Comparison of ENCODE assay signal across 9 mouse cellular contexts in the genomic region with DNA sequence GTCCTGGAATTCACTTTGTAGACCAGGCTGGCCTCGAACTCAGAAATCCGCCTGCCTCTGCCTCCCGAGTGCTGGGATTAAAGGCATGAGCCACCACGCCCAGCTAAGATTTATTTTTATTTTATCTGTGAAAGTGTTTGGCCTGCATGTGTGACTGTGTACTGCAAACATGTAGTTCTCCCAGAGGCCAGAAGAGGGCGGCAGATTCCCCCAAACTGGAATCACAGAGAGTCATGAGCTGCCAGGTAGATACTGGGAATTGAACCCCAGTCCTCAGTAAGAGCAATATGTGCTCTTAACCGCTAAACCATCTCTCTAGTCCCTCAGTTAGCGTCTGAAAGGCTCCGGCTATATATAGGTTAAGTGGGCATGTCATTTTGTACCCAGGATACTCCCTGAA. TPM values are rescaled to one million over a fixed set of nuclear protein-coding genes. Genes with fewer than 3 reads are reported as not detected.
A peak's percentile ranks its signal among the peaks of the same experiment; 100 is the strongest.
DNase-seq lines count a peak whose midpoint lies in the region; ATAC-seq and TF ChIP-seq lines count a peak whose summit lies in the region.
"Had no signal": no experiment of that assay in that cellular context is flagged by ENCODE, and none has a peak within 500 bp of the region (broad histone marks: within the 10 kb centered on the region; RNA-seq: fewer than 3 reads in every experiment).

No protein-coding gene starts in this region.

- peak; percentile 59 for DNase-seq in forebrain, embryonic 10.5 days (ENCODE audit: extremely low spot score, low spot score)
- peak; percentile 59 for DNase-seq in midbrain, embryonic 10.5 days (ENCODE audit: low spot score)
- peak; percentile 44 for DNase-seq in c-Kit-positive CD71-negative TER-119-negative erythroid progenitor cells, embryonic 14.5 days (ENCODE audit: low read depth)
- peak; percentile 25 for DNase-seq in midbrain, postnatal 0 days (ENCODE audit: low spot score)

- ATAC-seq in forebrain, embryonic 12.5 days (ENCODE audit: low FRiP score): no peak
- no peak for ATAC-seq in midbrain, embryonic 16.5 days
- ATAC-seq in midbrain, postnatal 0 days (ENCODE audit: low FRiP score): no peak
- ATAC-seq in erythroblast, adult 5-6 weeks (replicated peaks; ENCODE audit: low FRiP score, poor library complexity, severe bottlenecking): no peak
- no peak for ATAC-seq in megakaryocyte, adult 5-6 weeks (ENCODE audit: poor library complexity, severe bottlenecking)

- no peak overlapping the region for H3K9ac ChIP-seq in forebrain, embryonic 12.5 days
- no peak overlapping the region for H3K9ac ChIP-seq in midbrain, embryonic 16.5 days (ENCODE audit: low read depth, low read length)
- no peak overlapping the region for H3K9ac ChIP-seq in midbrain, postnatal 0 days (replicated peaks; ENCODE audit: low read length, poor library complexity, severe bottlenecking)
- H3K9ac ChIP-seq: neural tube, embryonic 13.5 days had no signal

- 48% methylated on average over 8 of the region's 8 CpGs for WGBS in forebrain, embryonic 10.5 days
- 40% methylated on average over 8 of the region's 8 CpGs for WGBS in forebrain, embryonic 12.5 days
- 43% methylated on average over 8 of the region's 8 CpGs for WGBS in midbrain, embryonic 10.5 days
- WGBS in midbrain, embryonic 16.5 days: 42% methylated on average over 8 of the region's 8 CpGs
- WGBS in midbrain, postnatal 0 days: 40% methylated on average over 8 of the region's 8 CpGs

- TF ChIP-seq CTCF in midbrain, postnatal 0 days (IDR thresholded peaks at IDR 0.05): peak; percentile 70

- H3K4me3 ChIP-seq in forebrain, embryonic 10.5 days: no peak overlapping the region
- H3K4me3 ChIP-seq in forebrain, embryonic 12.5 days (replicated peaks): no peak overlapping the region
- no peak overlapping the region for H3K4me3 ChIP-seq in midbrain, embryonic 10.5 days
- no peak overlapping the region for H3K4me3 ChIP-seq in midbrain, embryonic 16.5 days (ENCODE audit: low read depth, low read length)
- no peak overlapping the region for H3K4me3 ChIP-seq in midbrain, postnatal 0 days (ENCODE audit: low read depth, low read length)
- H3K4me3 ChIP-seq: neural tube, embryonic 13.5 days had no signal

- H3K9me3 ChIP-seq in forebrain, embryonic 10.5 days: no peaks in the 10 kb centered on the region
- no peaks in the 10 kb centered on the region for H3K9me3 ChIP-seq in forebrain, embryonic 12.5 days
- no peaks in the 10 kb centered on the region for H3K9me3 ChIP-seq in midbrain, embryonic 10.5 days (replicated peaks)
- no peaks in the 10 kb centered on the region for H3K9me3 ChIP-seq in midbrain, embryonic 16.5 days (replicated peaks; ENCODE audit: control insufficient read depth, low read length, poor library complexity, severe bottlenecking)
- H3K9me3 ChIP-seq in midbrain, postnatal 0 days (ENCODE audit: low read length): no peaks in the 10 kb centered on the region
- H3K9me3 ChIP-seq: neural tube, embryonic 13.5 days had no signal

- no peak overlapping the region for H3K4me2 ChIP-seq in forebrain, embryonic 12.5 days
- H3K4me2 ChIP-seq in midbrain, embryonic 16.5 days (ENCODE audit: low read length): no peak overlapping the region
- no peak overlapping the region for H3K4me2 ChIP-seq in midbrain, postnatal 0 days (ENCODE audit: low read depth, low read length, poor library complexity, severe bottlenecking)
- H3K4me2 ChIP-seq: neural tube, embryonic 13.5 days had no signal

- H3K27ac ChIP-seq in forebrain, embryonic 10.5 days: no peak overlapping the region
- no peak overlapping the region for H3K27ac ChIP-seq in forebrain, embryonic 12.5 days
- H3K27ac ChIP-seq in midbrain, embryonic 10.5 days (replicated peaks): no peak overlapping the region
- H3K27ac ChIP-seq in midbrain, embryonic 16.5 days (ENCODE audit: low read length): no peak overlapping the region
- H3K27ac ChIP-seq in midbrain, postnatal 0 days (ENCODE audit: low read depth, low read length): no peak overlapping the region
- H3K27ac ChIP-seq: neural tube, embryonic 13.5 days had no signal

- peaks cover 34% of the 10 kb centered on the region for H3K27me3 ChIP-seq in forebrain, embryonic 10.5 days (ENCODE audit: poor library complexity, severe bottlenecking)
- peaks cover 7% of the 10 kb centered on the region for H3K27me3 ChIP-seq in forebrain, embryonic 12.5 days
- peaks cover 43% of the 10 kb centered on the region for H3K27me3 ChIP-seq in midbrain, embryonic 10.5 days (ENCODE audit: low read depth, poor library complexity, severe bottlenecking)
- H3K27me3 ChIP-seq in midbrain, embryonic 16.5 days (ENCODE audit: control insufficient read depth, insufficient read depth, low read depth, low read length): no peaks in the 10 kb centered on the region
- H3K27me3 ChIP-seq in midbrain, postnatal 0 days (ENCODE audit: insufficient read depth, low read length): no peaks in the 10 kb centered on the region

- H3K36me3 ChIP-seq in forebrain, embryonic 10.5 days (replicated peaks): no peaks in the 10 kb centered on the region
- H3K36me3 ChIP-seq in forebrain, embryonic 12.5 days (replicated peaks): peaks cover 4% of the 10 kb centered on the region; the same call in 1 of the 2 replicates
- H3K36me3 ChIP-seq in midbrain, embryonic 10.5 days: 0 out of 2 replicates have a peak, but pooled peaks cover 2% of the 10 kb centered on the region
- H3K36me3 ChIP-seq in midbrain, embryonic 16.5 days (ENCODE audit: control insufficient read depth, insufficient read depth, low read length): 0 out of 2 replicates have a peak, but pooled peaks cover 2% of the 10 kb centered on the region
- peaks cover 8% of the 10 kb centered on the region; the same call in 1 of the 2 replicates for H3K36me3 ChIP-seq in midbrain, postnatal 0 days (ENCODE audit: insufficient read depth, low read length)

- H3K4me1 ChIP-seq in forebrain, embryonic 10.5 days: peaks cover 14% of the 10 kb centered on the region
- H3K4me1 ChIP-seq in forebrain, embryonic 12.5 days: peaks cover 10% of the 10 kb centered on the region
- H3K4me1 ChIP-seq in midbrain, embryonic 10.5 days: peaks cover 14% of the 10 kb centered on the region
- H3K4me1 ChIP-seq in midbrain, embryonic 16.5 days (ENCODE audit: control insufficient read depth, insufficient read depth, low read length): peaks cover 2% of the 10 kb centered on the region
- H3K4me1 ChIP-seq in midbrain, postnatal 0 days (ENCODE audit: insufficient read depth, low read length): no peaks in the 10 kb centered on the region

RNA-seq across cellular contexts. Expression of a gene that starts 7.4 kb away (rescaled TPM):
- polyA plus RNA-seq in forebrain, embryonic 10.5 days (2016; fragmentation: Nextera tagmentation; extraction: Ambion mirVana): 2.1 and 2.7 TPM in 2 replicates
- 3.1 and 5.0 TPM in 2 replicates for polyA plus RNA-seq in forebrain, embryonic 12.5 days (2016; fragmentation: Nextera tagmentation; extraction: Ambion mirVana)
- 2.2 and 3.6 TPM in 2 replicates for polyA plus RNA-seq in midbrain, embryonic 10.5 days (2016; fragmentation: Nextera tagmentation; extraction: Ambion mirVana)
- polyA plus RNA-seq in midbrain, embryonic 16.5 days (2015; fragmentation: Nextera tagmentation; extraction: Ambion mirVana): 15.5 and 15.7 TPM in 2 replicates
- 25.8 and 40.2 TPM in 2 replicates for total RNA-seq in midbrain, postnatal 0 days (2014; rRNA removed)
- polyA plus RNA-seq in midbrain, postnatal 0 days (2015; fragmentation: Nextera tagmentation; extraction: Ambion mirVana): 29.0 and 29.7 TPM in 2 replicates
- total RNA-seq in erythroblast, adult 5-6 weeks (2015; ENCODE audit: low replicate concordance): 2.5 and 3.7 TPM in 2 replicates
- total RNA-seq in erythroblast, adult 5-6 weeks (2017; ENCODE audit: low replicate concordance): 1.3 and 1.4 TPM in 2 replicates
- total RNA-seq in megakaryocyte, adult 5-6 weeks (2015): 2.9 and 3.1 TPM in 2 replicates
- total RNA-seq in megakaryocyte, adult 5-6 weeks (2017): 2.7 and 4.5 TPM in 2 replicates

RNA-seq across cellular contexts. Expression of a gene that starts 19.5 kb away (rescaled TPM):
- 0.80 and 1.1 TPM in 2 replicates for polyA plus RNA-seq in forebrain, embryonic 10.5 days (2016; fragmentation: Nextera tagmentation; extraction: Ambion mirVana)
- 2.5 and 2.8 TPM in 2 replicates for polyA plus RNA-seq in forebrain, embryonic 12.5 days (2016; fragmentation: Nextera tagmentation; extraction: Ambion mirVana)
- 0.70 and 2.0 TPM in 2 replicates for polyA plus RNA-seq in midbrain, embryonic 10.5 days (2016; fragmentation: Nextera tagmentation; extraction: Ambion mirVana)
- polyA plus RNA-seq in midbrain, embryonic 16.5 days (2015; fragmentation: Nextera tagmentation; extraction: Ambion mirVana): 7.1 and 7.7 TPM in 2 replicates
- total RNA-seq in midbrain, postnatal 0 days (2014; rRNA removed): 54.7 and 72.4 TPM in 2 replicates
- polyA plus RNA-seq in midbrain, postnatal 0 days (2015; fragmentation: Nextera tagmentation; extraction: Ambion mirVana): 7.8 and 7.9 TPM in 2 replicates
- total RNA-seq in erythroblast, adult 5-6 weeks (2015; ENCODE audit: low replicate concordance): not detected in 2 replicates
- not detected in 2 replicates for total RNA-seq in erythroblast, adult 5-6 weeks (2017; ENCODE audit: low replicate concordance)
- total RNA-seq in megakaryocyte, adult 5-6 weeks (2015): not detected in 2 replicates
- total RNA-seq in megakaryocyte, adult 5-6 weeks (2017): not detected in 2 replicates

RNA-seq across cellular contexts. Expression of a gene that starts 26.4 kb away (rescaled TPM):
- 0.31 and 0.50 TPM in 2 replicates for polyA plus RNA-seq in forebrain, embryonic 10.5 days (2016; fragmentation: Nextera tagmentation; extraction: Ambion mirVana)
- polyA plus RNA-seq in forebrain, embryonic 12.5 days (2016; fragmentation: Nextera tagmentation; extraction: Ambion mirVana): 0.47 TPM in 1 of 2 replicates, not detected in the other
- polyA plus RNA-seq in midbrain, embryonic 10.5 days (2016; fragmentation: Nextera tagmentation; extraction: Ambion mirVana): not detected in 2 replicates
- polyA plus RNA-seq in midbrain, embryonic 16.5 days (2015; fragmentation: Nextera tagmentation; extraction: Ambion mirVana): 0.36 and 1.2 TPM in 2 replicates
- total RNA-seq in midbrain, postnatal 0 days (2014; rRNA removed): 1.7 and 6.6 TPM in 2 replicates
- polyA plus RNA-seq in midbrain, postnatal 0 days (2015; fragmentation: Nextera tagmentation; extraction: Ambion mirVana): 0.44 and 0.71 TPM in 2 replicates
- total RNA-seq in erythroblast, adult 5-6 weeks (2015; ENCODE audit: low replicate concordance): not detected in 2 replicates
- not detected in 2 replicates for total RNA-seq in erythroblast, adult 5-6 weeks (2017; ENCODE audit: low replicate concordance)
- not detected in 2 replicates for total RNA-seq in megakaryocyte, adult 5-6 weeks (2015)
- 1.8 and 3.1 TPM in 2 replicates for total RNA-seq in megakaryocyte, adult 5-6 weeks (2017)

RNA-seq across cellular contexts. Expression of a gene that starts 26.5 kb away (rescaled TPM):
- polyA plus RNA-seq in forebrain, embryonic 10.5 days (2016; fragmentation: Nextera tagmentation; extraction: Ambion mirVana): 249 TPM in 2 replicates
- polyA plus RNA-seq in forebrain, embryonic 12.5 days (2016; fragmentation: Nextera tagmentation; extraction: Ambion mirVana): 151 and 161 TPM in 2 replicates
- polyA plus RNA-seq in midbrain, embryonic 10.5 days (2016; fragmentation: Nextera tagmentation; extraction: Ambion mirVana): 246 and 264 TPM in 2 replicates
- 96.3 and 105 TPM in 2 replicates for polyA plus RNA-seq in midbrain, embryonic 16.5 days (2015; fragmentation: Nextera tagmentation; extraction: Ambion mirVana)
- 27.0 and 28.6 TPM in 2 replicates for total RNA-seq in midbrain, postnatal 0 days (2014; rRNA removed)
- 94.0 and 97.8 TPM in 2 replicates for polyA plus RNA-seq in midbrain, postnatal 0 days (2015; fragmentation: Nextera tagmentation; extraction: Ambion mirVana)
- 38.8 and 72.3 TPM in 2 replicates for total RNA-seq in erythroblast, adult 5-6 weeks (2015; ENCODE audit: low replicate concordance)
- 73.2 and 98.0 TPM in 2 replicates for total RNA-seq in erythroblast, adult 5-6 weeks (2017; ENCODE audit: low replicate concordance)
- 128 and 130 TPM in 2 replicates for total RNA-seq in megakaryocyte, adult 5-6 weeks (2015)
- 201 and 203 TPM in 2 replicates for total RNA-seq in megakaryocyte, adult 5-6 weeks (2017)

RNA-seq across cellular contexts. Expression of a gene that starts 29.8 kb away (rescaled TPM):
- polyA plus RNA-seq in forebrain, embryonic 10.5 days (2016; fragmentation: Nextera tagmentation; extraction: Ambion mirVana): not detected in 2 replicates
- not detected in 2 replicates for polyA plus RNA-seq in forebrain, embryonic 12.5 days (2016; fragmentation: Nextera tagmentation; extraction: Ambion mirVana)
- not detected in 2 replicates for polyA plus RNA-seq in midbrain, embryonic 10.5 days (2016; fragmentation: Nextera tagmentation; extraction: Ambion mirVana)
- not detected in 2 replicates for polyA plus RNA-seq in midbrain, embryonic 16.5 days (2015; fragmentation: Nextera tagmentation; extraction: Ambion mirVana)
- not detected in 2 replicates for total RNA-seq in midbrain, postnatal 0 days (2014; rRNA removed)
- not detected in 2 replicates for polyA plus RNA-seq in midbrain, postnatal 0 days (2015; fragmentation: Nextera tagmentation; extraction: Ambion mirVana)
- not detected in 2 replicates for total RNA-seq in erythroblast, adult 5-6 weeks (2015; ENCODE audit: low replicate concordance)
- not detected in 2 replicates for total RNA-seq in erythroblast, adult 5-6 weeks (2017; ENCODE audit: low replicate concordance)
- total RNA-seq in megakaryocyte, adult 5-6 weeks (2015): not detected in 2 replicates
- not detected in 2 replicates for total RNA-seq in megakaryocyte, adult 5-6 weeks (2017)
- polyA plus RNA-seq: neural tube, embryonic 13.5 days had no signal
